Mouse (Mus musculus) ES-E14 (cell line): Measurements from ENCODE around the gene Hist1h3c.

Source experiments
- CHD2 ChIP-seq: IDR thresholded peaks from 2 replicates; pipeline ENCODE4 v1.6.1; 2014; ENCODE audit warnings: mild to moderate bottlenecking, low read depth, low read length, inconsistent platforms
- ZNF384 ChIP-seq: IDR thresholded peaks from 2 replicates; pipeline ENCODE4 v1.6.1; 2012; ENCODE audit warnings: low read depth, low read length, inconsistent platforms

- peak; percentile 69; the same call in 1 of the 2 replicates for TF ChIP-seq CHD2
- no peak for TF ChIP-seq ZNF384
These were observed 3.4 kb downstream of the Hist1h3c start for GRCm38 (mm10) chr13:23742007-23742406.
